Mouse (Mus musculus) hindbrain, postnatal 0 days (tissue): ENCODE results near the gene Rims1. TPM values are rescaled to one million over a fixed set of nuclear protein-coding genes. Genes with fewer than 3 reads are reported as not detected.
A peak's percentile ranks its signal among the peaks of the same experiment; 100 is the strongest.

Source experiments
- ATAC-seq: fragments of 200-750 bp; cut with Nextera tagmentation; 2 replicates; pipeline ENCODE4 v1.8.0; 2017; ENCODE audit warnings: mild to moderate bottlenecking, moderate TSS enrichment, moderate library complexity
- DNase-seq: peaks from one replicate; pipeline ENCODE4 v3.0.0-alpha.2; 2015; ENCODE audit warnings: low spot score
- H3K27ac ChIP-seq: fragments of 300-500 bp; sonication (generic); 2 replicates; pipeline ENCODE4 v1.5.1; 2014; ENCODE audit warnings: mild to moderate bottlenecking
- H3K27me3 ChIP-seq: fragments of 300-500 bp; sonication (generic); 2 replicates; pipeline ENCODE4 v1.6.1; 2014; ENCODE audit warnings: low read length, mixed read lengths; ENCODE audit not compliant: insufficient read depth
- H3K36me3 ChIP-seq: fragments of 300-500 bp; sonication (generic); 2 replicates; pipeline ENCODE4 v1.6.1; 2014; ENCODE audit warnings: low read length, mixed read lengths; ENCODE audit not compliant: insufficient read depth
- H3K4me1 ChIP-seq: fragments of 300-500 bp; sonication (generic); 2 replicates; pipeline ENCODE4 v1.6.1; 2014; ENCODE audit warnings: antibody characterized with exemption, low read length, mixed read lengths; ENCODE audit not compliant: insufficient read depth
- H3K4me2 ChIP-seq: fragments of 300-500 bp; sonication (generic); 2 replicates; pipeline ENCODE4 v1.6.1; 2014; ENCODE audit warnings: low read depth, mild to moderate bottlenecking, low read length, moderate library complexity, mixed read lengths
- H3K4me3 ChIP-seq: fragments of 300-500 bp; sonication (generic); 2 replicates; pipeline ENCODE4 v1.5.1; 2014; ENCODE audit warnings: low read length
- H3K9ac ChIP-seq: fragments of 300-500 bp; sonication (generic); replicated peaks from 2 replicates; pipeline ENCODE4 v1.6.1; 2014; ENCODE audit warnings: mild to moderate bottlenecking, low read length, moderate library complexity, mixed read lengths
- H3K9me3 ChIP-seq: fragments of 300-500 bp; sonication (generic); 2 replicates; pipeline ENCODE4 v1.6.1; 2016; ENCODE audit warnings: low read length, mixed read lengths
- CTCF ChIP-seq: IDR thresholded peaks from 2 replicates; pipeline ENCODE4 v1.5.1; 2016; ENCODE audit warnings: antibody characterized with exemption, control low read depth, low read depth
- WGBS: fragments of 180-500 bp; shearing (Covaris S2); extraction: QIAGEN DNeasy Blood & Tissue Kit; methylation state at CpG from one replicate; pipeline ENCODE4 v1.1.7; 2014; 5-methylcytosine and 5-hydroxymethylcytosine counted together
- polyA plus RNA-seq: library from polyadenylated mRNA; unstranded; fragments of >200 nt; fragmentation: Nextera tagmentation; extraction: Ambion mirVana; gene quantifications from 2 replicates; pipeline ENCODE4 v1.2.1, GENCODE M21; 2015
- total RNA-seq: library from RNA; depleted of rRNA; stranded (reverse); fragments of >200 nt; gene quantifications from 2 replicates; pipeline ENCODE4 v1.2.3, GENCODE M21; 2014

The Rims1 gene
- total and polyA plus RNA-seq, 2 experiments from 2014 or later: 21.2 to 51.9 TPM

- Histone ChIP-seq H3K27me3 (no peaks in the 10 kb centered on the region), H3K36me3 (no peaks in the 10 kb centered on the region; the same call in 1 of the 2 replicates), H3K4me2 (no peak overlapping the region), H3K4me3 (no peak overlapping the region), H3K4me1 (no peaks in the 10 kb centered on the region), H3K27ac (no peak overlapping the region), H3K9ac (no peak overlapping the region), H3K9me3 (no peaks in the 10 kb centered on the region)
- WGBS: 82% methylated on average over 5 of the region's 5 CpGs
- DNase-seq (no peak), ATAC-seq (no peak)
- no peak for TF ChIP-seq CTCF
These were observed 383.7 kb downstream of the Rims1 start for GRCm38 (mm10) chr1:22422102-22422501.

GRCm38 (mm10) chr1:22410173-22410572 is 395.6 kb downstream of the Rims1 start:
- Histone ChIP-seq H3K27me3 (no peaks in the 10 kb centered on the region), H3K9ac (no peak overlapping the region), H3K4me1 (no peaks in the 10 kb centered on the region), H3K36me3 (no peaks in the 10 kb centered on the region), H3K27ac (no peak overlapping the region), H3K4me2 (no peak overlapping the region), H3K9me3 (no peaks in the 10 kb centered on the region), H3K4me3 (no peak overlapping the region)
- no peak for TF ChIP-seq CTCF
- DNase-seq (no peak), ATAC-seq (no peak)
- 85% methylated on average over 7 of the region's 7 CpGs for WGBS

GRCm38 (mm10) chr1:22386361-22386760 is 419.4 kb downstream of the Rims1 start:
- H3K9ac ChIP-seq: no peak overlapping the region
- ATAC-seq: no peak
- no peak overlapping the region for H3K4me3 ChIP-seq
- peak; percentile 55 for TF ChIP-seq CTCF
- H3K27ac ChIP-seq: no peak overlapping the region
- no peaks in the 10 kb centered on the region for H3K36me3 ChIP-seq
- H3K4me2 ChIP-seq: no peak overlapping the region
- WGBS: 73% methylated on average over 3 of the region's 3 CpGs
- no peaks in the 10 kb centered on the region for H3K4me1 ChIP-seq
- no peak for DNase-seq
- no peaks in the 10 kb centered on the region for H3K27me3 ChIP-seq
- no peaks in the 10 kb centered on the region for H3K9me3 ChIP-seq

GRCm38 (mm10) chr1:22377652-22378051 is 428.1 kb downstream of the Rims1 start:
- Histone ChIP-seq H3K27ac (no peak overlapping the region), H3K4me1 (no peaks in the 10 kb centered on the region), H3K9me3 (no peaks in the 10 kb centered on the region), H3K4me2 (no peak overlapping the region), H3K36me3 (no peaks in the 10 kb centered on the region), H3K4me3 (no peak overlapping the region), H3K27me3 (no peaks in the 10 kb centered on the region), H3K9ac (no peak overlapping the region)
- ATAC-seq: no peak
- peak; percentile 17; the same call in 1 of the 2 replicates for TF ChIP-seq CTCF
- 63% methylated on average over 5 of the region's 5 CpGs for WGBS
- no peak for DNase-seq

- no peak overlapping the region for H3K4me3 ChIP-seq
- no peak for TF ChIP-seq CTCF
- H3K9ac ChIP-seq: no peak overlapping the region
- no peaks in the 10 kb centered on the region for H3K36me3 ChIP-seq
- ATAC-seq (no peak), DNase-seq (no peak)
- H3K27ac ChIP-seq: no peak overlapping the region
- no peaks in the 10 kb centered on the region for H3K9me3 ChIP-seq
- no peak overlapping the region for H3K4me2 ChIP-seq
- WGBS: 37% methylated on average over 6 of the region's 6 CpGs
- no peaks in the 10 kb centered on the region for H3K27me3 ChIP-seq
- H3K4me1 ChIP-seq: no peaks in the 10 kb centered on the region
These were observed 428.7 kb downstream of the Rims1 start for GRCm38 (mm10) chr1:22377062-22377461.

GRCm38 (mm10) chr1:22356209-22356608 is 449.6 kb downstream of the Rims1 start:
- no peak for TF ChIP-seq CTCF
- WGBS: 92% methylated on average over 2 of the region's 2 CpGs
- Histone ChIP-seq H3K4me2 (no peak overlapping the region), H3K9me3 (no peaks in the 10 kb centered on the region), H3K27me3 (no peaks in the 10 kb centered on the region), H3K4me3 (no peak overlapping the region), H3K27ac (no peak overlapping the region), H3K9ac (no peak overlapping the region), H3K36me3 (0 out of 2 replicates have a peak, but pooled peaks cover 3% of the 10 kb centered on the region), H3K4me1 (no peaks in the 10 kb centered on the region)
- DNase-seq: no peak
- no peak for ATAC-seq

GRCm38 (mm10) chr1:22353687-22354086 is 452.1 kb downstream of the Rims1 start:
- WGBS: 73% methylated on average over 4 of the region's 4 CpGs
- no peak for ATAC-seq

More at GRCm38 (mm10) chr1:22353687-22354086, 452.1 kb downstream of the Rims1 start:
- Histone ChIP-seq H3K9ac (no peak overlapping the region), H3K9me3 (no peaks in the 10 kb centered on the region), H3K27ac (no peak overlapping the region), H3K36me3 (no peaks in the 10 kb centered on the region), H3K4me2 (no peak overlapping the region), H3K27me3 (no peaks in the 10 kb centered on the region), H3K4me1 (no peaks in the 10 kb centered on the region), H3K4me3 (no peak overlapping the region)
- DNase-seq: no peak
- TF ChIP-seq CTCF: no peak
